Mouse (Mus musculus): ENCODE measurements around the gene Nxpe4.

The Nxpe4 gene

GRCm38 (mm10) chr9:48329597-48329996 is 167.8 kb downstream of the Nxpe4 start:
- no peak for DNase-seq (ENCODE audit: low spot score)

- DNase-seq (ENCODE audit: low spot score) = no peak
Observed at GRCm38 (mm10) chr9:48338783-48339455, 177.1 kb downstream of the Nxpe4 start.

GRCm38 (mm10) chr9:48339563-48339962 is 177.7 kb downstream of the Nxpe4 start:
- DNase-seq (ENCODE audit: low spot score) = no peak

GRCm38 (mm10) chr9:48340708-48341380 is 179.0 kb downstream of the Nxpe4 start:
- DNase-seq (ENCODE audit: low spot score) = no peak

- no peak for DNase-seq (ENCODE audit: low spot score)
Observed at GRCm38 (mm10) chr9:48345456-48345855, 183.6 kb downstream of the Nxpe4 start.

GRCm38 (mm10) chr9:48345866-48346265 is 184.0 kb downstream of the Nxpe4 start:
- DNase-seq (ENCODE audit: low spot score) = no peak

GRCm38 (mm10) chr9:48353148-48353698 is 191.4 kb downstream of the Nxpe4 start, which contains the start of gene Nxpe2:
TSS of gene Nxpe2 (minus strand) at chr9:48353454.
- DNase-seq (ENCODE audit: low spot score) = no peak

GRCm38 (mm10) chr9:48354122-48354521 is 192.3 kb downstream of the Nxpe4 start:
- DNase-seq (ENCODE audit: low spot score) = no peak

GRCm38 (mm10) chr9:48354793-48355192 is 193.0 kb downstream of the Nxpe4 start:
- peak; percentile 69 for DNase-seq (ENCODE audit: low spot score)

- no peak for DNase-seq (ENCODE audit: low spot score)
Observed at GRCm38 (mm10) chr9:48357097-48357496, 195.3 kb downstream of the Nxpe4 start.

GRCm38 (mm10) chr9:48360826-48361225 is 199.0 kb downstream of the Nxpe4 start:
- no peak for DNase-seq (ENCODE audit: low spot score)

- no peak for DNase-seq (ENCODE audit: low spot score)
Observed at GRCm38 (mm10) chr9:48361815-48362631, 200.2 kb downstream of the Nxpe4 start.

- DNase-seq (ENCODE audit: low spot score) = no peak
Observed at GRCm38 (mm10) chr9:48362743-48363142, 200.9 kb downstream of the Nxpe4 start.

GRCm38 (mm10) chr9:48373232-48373878 is 211.5 kb downstream of the Nxpe4 start:
- no peak for DNase-seq (ENCODE audit: low spot score)

- DNase-seq (ENCODE audit: low spot score) = no peak
Observed at GRCm38 (mm10) chr9:48374357-48374756, 212.5 kb downstream of the Nxpe4 start.

GRCm38 (mm10) chr9:48388451-48388850 is 226.6 kb downstream of the Nxpe4 start:
- no peak for DNase-seq (ENCODE audit: low spot score)

GRCm38 (mm10) chr9:48389983-48390382 is 228.2 kb downstream of the Nxpe4 start:
- no peak for DNase-seq (ENCODE audit: low spot score)

- no peak for DNase-seq (ENCODE audit: low spot score)
Observed at GRCm38 (mm10) chr9:48403590-48404209, 241.9 kb downstream of the Nxpe4 start.

- DNase-seq (ENCODE audit: low spot score) = no peak
Observed at GRCm38 (mm10) chr9:48404687-48405086, 242.9 kb downstream of the Nxpe4 start.

GRCm38 (mm10) chr9:48407549-48408327 is 245.9 kb downstream of the Nxpe4 start:
- DNase-seq (ENCODE audit: low spot score) = peak; percentile 10

Measured in ovary, postnatal 36 days (tissue).